Mouse (Mus musculus): ENCODE measurements around the gene Map3k9. TPM values are rescaled to one million over a fixed set of nuclear protein-coding genes. Genes with fewer than 3 reads are reported as not detected.

The Map3k9 gene
- polyA plus RNA-seq, 1 experiment: 13.8 TPM

GRCm38 (mm10) chr12:81806759-81807528, 26.0 kb upstream of the Map3k9 start:
- TF ChIP-seq POLR2A (IDR thresholded peaks at IDR 0.05; ENCODE audit: insufficient read depth, low read length) (peak; percentile 61), CTCF (IDR thresholded peaks at IDR 0.05; ENCODE audit: low read depth, low read length) (no peak)
- Histone ChIP-seq H3K27ac (ENCODE audit: insufficient read depth, low read length) (no peak overlapping the region), H3K9me3 (replicated peaks; ENCODE audit: control insufficient read depth, insufficient read depth, low read length, poor library complexity, severe bottlenecking) (no peaks in the 10 kb centered on the region), H3K4me1 (ENCODE audit: control insufficient read depth, insufficient read depth, low read length) (peaks cover 7% of the 10 kb centered on the region), H3K4me3 (ENCODE audit: low read depth, low read length) (peak overlapping the region; percentile 85), H3K27me3 (ENCODE audit: control insufficient read depth, insufficient read depth, low read length, poor library complexity, severe bottlenecking) (no peaks in the 10 kb centered on the region), H3K9ac (ENCODE audit: low read depth, poor library complexity, severe bottlenecking) (peak overlapping the region; percentile 53), H3K36me3 (ENCODE audit: control insufficient read depth, insufficient read depth, low read length, poor library complexity, severe bottlenecking) (no peaks in the 10 kb centered on the region)

DNA sequence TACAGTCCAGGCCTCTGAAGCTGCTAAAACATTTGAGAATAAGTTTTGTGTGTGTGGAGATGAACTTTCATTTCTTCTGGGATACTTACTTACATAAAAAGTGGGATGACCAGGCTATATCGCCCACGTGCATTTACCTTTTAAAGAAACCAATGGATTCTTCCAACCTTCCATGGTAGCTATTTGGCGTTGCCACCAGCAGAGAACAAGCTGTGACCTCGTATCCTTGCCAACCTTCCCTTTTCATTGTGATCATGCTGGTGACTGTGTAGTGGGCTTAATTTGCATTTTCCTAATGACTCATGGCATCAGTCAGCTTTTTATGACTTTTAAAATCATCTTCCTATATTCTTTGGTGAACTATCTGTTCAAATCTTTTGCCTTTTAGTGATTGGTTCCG, 25.1 kb upstream of the Map3k9 start:
- TF ChIP-seq CTCF (IDR thresholded peaks at IDR 0.05; ENCODE audit: low read depth, low read length) (no peak), POLR2A (IDR thresholded peaks at IDR 0.05; ENCODE audit: insufficient read depth, low read length) (no peak), EP300 (IDR thresholded peaks at IDR 0.05; ENCODE audit: insufficient read depth, low read depth, low read length) (no peak)
- Histone ChIP-seq H3K36me3 (ENCODE audit: control insufficient read depth, insufficient read depth, low read length, poor library complexity, severe bottlenecking) (no peaks in the 10 kb centered on the region), H3K27ac (ENCODE audit: insufficient read depth, low read length) (no peak overlapping the region), H3K9ac (ENCODE audit: low read depth, poor library complexity, severe bottlenecking) (no peak overlapping the region), H3K27me3 (ENCODE audit: control insufficient read depth, insufficient read depth, low read length, poor library complexity, severe bottlenecking) (no peaks in the 10 kb centered on the region), H3K9me3 (replicated peaks; ENCODE audit: control insufficient read depth, insufficient read depth, low read length, poor library complexity, severe bottlenecking) (no peaks in the 10 kb centered on the region), H3K4me1 (ENCODE audit: control insufficient read depth, insufficient read depth, low read length) (peaks cover 7% of the 10 kb centered on the region), H3K4me3 (ENCODE audit: low read depth, low read length) (no peak overlapping the region)

- H3K9me3 ChIP-seq (replicated peaks; ENCODE audit: control insufficient read depth, insufficient read depth, low read length, poor library complexity, severe bottlenecking): no peaks in the 10 kb centered on the region
- H3K27me3 ChIP-seq (ENCODE audit: control insufficient read depth, insufficient read depth, low read length, poor library complexity, severe bottlenecking): no peaks in the 10 kb centered on the region
- TF ChIP-seq CTCF (IDR thresholded peaks at IDR 0.05; ENCODE audit: low read depth, low read length): no peak
- 0 out of 2 replicates have a peak, but pooled peaks have one; percentile 20 for TF ChIP-seq EP300 (IDR thresholded peaks at IDR 0.05; ENCODE audit: insufficient read depth, low read depth, low read length)
- no peak for TF ChIP-seq POLR2A (IDR thresholded peaks at IDR 0.05; ENCODE audit: insufficient read depth, low read length)
- no peak overlapping the region for H3K9ac ChIP-seq (ENCODE audit: low read depth, poor library complexity, severe bottlenecking)
- H3K27ac ChIP-seq (ENCODE audit: insufficient read depth, low read length): no peak overlapping the region
- no peak overlapping the region for H3K4me3 ChIP-seq (ENCODE audit: low read depth, low read length)
- H3K36me3 ChIP-seq (ENCODE audit: control insufficient read depth, insufficient read depth, low read length, poor library complexity, severe bottlenecking): no peaks in the 10 kb centered on the region
- peaks cover 7% of the 10 kb centered on the region for H3K4me1 ChIP-seq (ENCODE audit: control insufficient read depth, insufficient read depth, low read length)
Measured at GRCm38 (mm10) chr12:81803803-81804202, 22.8 kb upstream of the Map3k9 start.

- Histone ChIP-seq H3K4me1 (ENCODE audit: control insufficient read depth, insufficient read depth, low read length) (peaks cover 7% of the 10 kb centered on the region), H3K27ac (ENCODE audit: insufficient read depth, low read length) (no peak overlapping the region), H3K36me3 (ENCODE audit: control insufficient read depth, insufficient read depth, low read length, poor library complexity, severe bottlenecking) (no peaks in the 10 kb centered on the region), H3K27me3 (ENCODE audit: control insufficient read depth, insufficient read depth, low read length, poor library complexity, severe bottlenecking) (no peaks in the 10 kb centered on the region), H3K4me3 (ENCODE audit: low read depth, low read length) (no peak overlapping the region), H3K9me3 (replicated peaks; ENCODE audit: control insufficient read depth, insufficient read depth, low read length, poor library complexity, severe bottlenecking) (no peaks in the 10 kb centered on the region), H3K9ac (ENCODE audit: low read depth, poor library complexity, severe bottlenecking) (no peak overlapping the region)
- TF ChIP-seq POLR2A (IDR thresholded peaks at IDR 0.05; ENCODE audit: insufficient read depth, low read length) (no peak), EP300 (IDR thresholded peaks at IDR 0.05; ENCODE audit: insufficient read depth, low read depth, low read length) (no peak), CTCF (IDR thresholded peaks at IDR 0.05; ENCODE audit: low read depth, low read length) (no peak)
Measured at GRCm38 (mm10) chr12:81803016-81803415, 22.0 kb upstream of the Map3k9 start.

GRCm38 (mm10) chr12:81801134-81801533, 20.2 kb upstream of the Map3k9 start:
- Histone ChIP-seq H3K9ac (ENCODE audit: low read depth, poor library complexity, severe bottlenecking) (no peak overlapping the region), H3K4me1 (ENCODE audit: control insufficient read depth, insufficient read depth, low read length) (peaks cover 7% of the 10 kb centered on the region), H3K9me3 (replicated peaks; ENCODE audit: control insufficient read depth, insufficient read depth, low read length, poor library complexity, severe bottlenecking) (no peaks in the 10 kb centered on the region), H3K27me3 (ENCODE audit: control insufficient read depth, insufficient read depth, low read length, poor library complexity, severe bottlenecking) (no peaks in the 10 kb centered on the region), H3K4me3 (ENCODE audit: low read depth, low read length) (no peak overlapping the region), H3K27ac (ENCODE audit: insufficient read depth, low read length) (no peak overlapping the region), H3K36me3 (ENCODE audit: control insufficient read depth, insufficient read depth, low read length, poor library complexity, severe bottlenecking) (no peaks in the 10 kb centered on the region)
- TF ChIP-seq CTCF (IDR thresholded peaks at IDR 0.05; ENCODE audit: low read depth, low read length): no peak
- no peak for TF ChIP-seq POLR2A (IDR thresholded peaks at IDR 0.05; ENCODE audit: insufficient read depth, low read length)
- TF ChIP-seq EP300 (IDR thresholded peaks at IDR 0.05; ENCODE audit: insufficient read depth, low read depth, low read length): no peak

- Histone ChIP-seq H3K4me1 (ENCODE audit: control insufficient read depth, insufficient read depth, low read length) (no peaks in the 10 kb centered on the region), H3K9me3 (replicated peaks; ENCODE audit: control insufficient read depth, insufficient read depth, low read length, poor library complexity, severe bottlenecking) (no peaks in the 10 kb centered on the region), H3K27me3 (ENCODE audit: control insufficient read depth, insufficient read depth, low read length, poor library complexity, severe bottlenecking) (no peaks in the 10 kb centered on the region), H3K36me3 (ENCODE audit: control insufficient read depth, insufficient read depth, low read length, poor library complexity, severe bottlenecking) (no peaks in the 10 kb centered on the region), H3K27ac (ENCODE audit: insufficient read depth, low read length) (no peak overlapping the region), H3K9ac (ENCODE audit: low read depth, poor library complexity, severe bottlenecking) (no peak overlapping the region), H3K4me3 (ENCODE audit: low read depth, low read length) (no peak overlapping the region)
- no peak for TF ChIP-seq EP300 (IDR thresholded peaks at IDR 0.05; ENCODE audit: insufficient read depth, low read depth, low read length)
- TF ChIP-seq POLR2A (IDR thresholded peaks at IDR 0.05; ENCODE audit: insufficient read depth, low read length): no peak
- TF ChIP-seq CTCF (IDR thresholded peaks at IDR 0.05; ENCODE audit: low read depth, low read length): peak; percentile 81
Measured at GRCm38 (mm10) chr12:81796541-81796940, 15.6 kb upstream of the Map3k9 start.

Measured in ES-Bruce4 (cell line).